Mouse (Mus musculus): ENCODE data around the gene Arl15. TPM values are rescaled to one million over a fixed set of nuclear protein-coding genes. Genes with fewer than 3 reads are reported as not detected.

Gene Arl15
- total RNA-seq, 2 experiments from 2014 or later = 36.2 to 38.2 TPM

GRCm38 (mm10) chr13:113794705-113795655, 675 bp downstream of the Arl15 start:
- intact Hi-C loops (cut with DNase I) = loop anchor here (2.0 kb wide), 3 partner anchors 26 to 102 kb away; no protein-coding TSS in a partner anchor
- DNase-seq (ENCODE audit: low spot score in 2 of 2) = peak in 1 of 2 experiments; percentile 46

GRCm38 (mm10) chr13:113797378-113797777, 3.1 kb downstream of the Arl15 start:
- no peak for DNase-seq (ENCODE audit: low spot score in 2 of 2)
- intact Hi-C loops (cut with DNase I) = no loop called here

GRCm38 (mm10) chr13:113799361-113799760, 5.1 kb downstream of the Arl15 start:
- no peak for DNase-seq (ENCODE audit: low spot score in 2 of 2)
- intact Hi-C loops (cut with DNase I) = no loop called here

- intact Hi-C loops (cut with DNase I) = no loop called here
- no peak for DNase-seq (ENCODE audit: low spot score in 2 of 2)
Observed at GRCm38 (mm10) chr13:113800246-113800645, 5.9 kb downstream of the Arl15 start.

GRCm38 (mm10) chr13:113802571-113802970, 8.3 kb downstream of the Arl15 start:
- no peak for DNase-seq (ENCODE audit: low spot score in 2 of 2)
- intact Hi-C loops (cut with DNase I) = no loop called here

GRCm38 (mm10) chr13:113811141-113811540, 16.8 kb downstream of the Arl15 start:
- DNase-seq (ENCODE audit: low spot score in 2 of 2) = no peak
- intact Hi-C loops (cut with DNase I) = no loop called here

- no peak for DNase-seq (ENCODE audit: low spot score in 2 of 2)
- intact Hi-C loops (cut with DNase I) = loop anchor here (1.0 kb wide), 1 partner anchor 14 kb away; no protein-coding TSS in a partner anchor
Observed at GRCm38 (mm10) chr13:113811910-113812592, 17.7 kb downstream of the Arl15 start.

GRCm38 (mm10) chr13:113812593-113812975, 18.3 kb downstream of the Arl15 start:
- intact Hi-C loops (cut with DNase I) = loop anchor here (1.0 kb wide), 1 partner anchor 14 kb away; no protein-coding TSS in a partner anchor
- DNase-seq (ENCODE audit: low spot score in 2 of 2) = no peak

GRCm38 (mm10) chr13:113814121-113814520, 19.8 kb downstream of the Arl15 start:
- no peak for DNase-seq (ENCODE audit: low spot score in 2 of 2)
- intact Hi-C loops (cut with DNase I) = no loop called here

GRCm38 (mm10) chr13:113815697-113816420, 21.6 kb downstream of the Arl15 start:
- intact Hi-C loops (cut with DNase I) = no loop called here
- peak in 1 of 2 experiments; percentile 29 for DNase-seq (ENCODE audit: low spot score in 2 of 2)

- intact Hi-C loops (cut with DNase I) = no loop called here
- DNase-seq (ENCODE audit: low spot score in 2 of 2) = no peak
Observed at GRCm38 (mm10) chr13:113816421-113816810, 22.1 kb downstream of the Arl15 start.

- DNase-seq (ENCODE audit: low spot score in 2 of 2) = no peak
- intact Hi-C loops (cut with DNase I) = no loop called here
Observed at GRCm38 (mm10) chr13:113819006-113819405, 24.7 kb downstream of the Arl15 start.

- DNase-seq (ENCODE audit: low spot score in 2 of 2) = no peak
- intact Hi-C loops (cut with DNase I) = loop anchor here (2.0 kb wide), 1 partner anchor 25 kb away; the partner anchor contains the start of gene Arl15
Observed at GRCm38 (mm10) chr13:113820176-113820575, 25.9 kb downstream of the Arl15 start.

GRCm38 (mm10) chr13:113821891-113822290, 27.6 kb downstream of the Arl15 start:
- intact Hi-C loops (cut with DNase I) = loop anchor here (2.0 kb wide), 1 partner anchor 27 kb away; the partner anchor contains the start of gene Arl15
- peak; percentile 66 to 73 for DNase-seq (ENCODE audit: low spot score in 2 of 2)

GRCm38 (mm10) chr13:113824027-113824426, 29.7 kb downstream of the Arl15 start:
- DNase-seq (ENCODE audit: low spot score in 2 of 2) = no peak
- intact Hi-C loops (cut with DNase I) = no loop called here

GRCm38 (mm10) chr13:113828633-113829032, 34.3 kb downstream of the Arl15 start:
- intact Hi-C loops (cut with DNase I) = no loop called here
- DNase-seq (ENCODE audit: low spot score in 2 of 2) = no peak

GRCm38 (mm10) chr13:113829079-113829478, 34.8 kb downstream of the Arl15 start:
- intact Hi-C loops (cut with DNase I) = no loop called here
- DNase-seq (ENCODE audit: low spot score in 2 of 2) = no peak

- intact Hi-C loops (cut with DNase I) = no loop called here
- no peak for DNase-seq (ENCODE audit: low spot score in 2 of 2)
Observed at GRCm38 (mm10) chr13:113830805-113831204, 36.5 kb downstream of the Arl15 start.

- no peak for DNase-seq (ENCODE audit: low spot score in 2 of 2)
- intact Hi-C loops (cut with DNase I) = no loop called here
Observed at GRCm38 (mm10) chr13:113832947-113833346, 38.6 kb downstream of the Arl15 start.

GRCm38 (mm10) chr13:113835921-113836320, 41.6 kb downstream of the Arl15 start:
- intact Hi-C loops (cut with DNase I) = no loop called here
- DNase-seq (ENCODE audit: low spot score in 2 of 2) = no peak

All from left cerebral cortex, postnatal 36 days (tissue).